Mouse (Mus musculus): ENCODE measurements around the gene Gm10721.
"Not testable (repeated sequence)": the region's sequence is repeated elsewhere in the genome, so short reads cannot be mapped to it uniquely, and the experiment has no call there.

Gene Gm10721

GRCm38 (mm10) chr9:3025653-3026052 is 12.7 kb downstream of the Gm10721 start:
- peak; percentile 29 to 68 for DNase-seq

- DNase-seq, result not testable (repeated sequence)
Observed at GRCm38 (mm10) chr9:3026136-3026535, 13.2 kb downstream of the Gm10721 start.

- not testable (repeated sequence) for DNase-seq
Observed at GRCm38 (mm10) chr9:3026741-3027140, 13.8 kb downstream of the Gm10721 start.

- not testable (repeated sequence) for DNase-seq
Observed at GRCm38 (mm10) chr9:3027200-3027599, 14.3 kb downstream of the Gm10721 start.

GRCm38 (mm10) chr9:3029276-3030000 is 16.5 kb downstream of the Gm10721 start:
- DNase-seq, result peak; percentile 1 to 8

GRCm38 (mm10) chr9:3030677-3031318 is 17.9 kb downstream of the Gm10721 start:
- peak in 1 of 2 experiments; percentile 2 for DNase-seq

- DNase-seq, result not testable (repeated sequence)
Observed at GRCm38 (mm10) chr9:3034299-3034698, 21.4 kb downstream of the Gm10721 start, which contains the start of gene Gm17535. Gm17535 (plus strand) TSS chr9:3034599.

- DNase-seq, result not testable (repeated sequence)
Observed at GRCm38 (mm10) chr9:3036577-3036976, 23.6 kb downstream of the Gm10721 start, which contains the start of gene Gm10715. Gm10715 (plus strand) TSS chr9:3036877.

- not testable (repeated sequence) for DNase-seq
Observed at GRCm38 (mm10) chr9:3038161-3038560, 25.2 kb downstream of the Gm10721 start.
